Mouse (Mus musculus): ENCODE results near the gene Agps. TPM values are rescaled to one million over a fixed set of nuclear protein-coding genes. Genes with fewer than 3 reads are reported as not detected.
"Not testable (repeated sequence)": the region's sequence is repeated elsewhere in the genome, so short reads cannot be mapped to it uniquely, and the experiment has no call there.

Agps gene
- total and polyA plus RNA-seq, 2 experiments from 2014 or later, result 12.6 to 43.6 TPM

DNA sequence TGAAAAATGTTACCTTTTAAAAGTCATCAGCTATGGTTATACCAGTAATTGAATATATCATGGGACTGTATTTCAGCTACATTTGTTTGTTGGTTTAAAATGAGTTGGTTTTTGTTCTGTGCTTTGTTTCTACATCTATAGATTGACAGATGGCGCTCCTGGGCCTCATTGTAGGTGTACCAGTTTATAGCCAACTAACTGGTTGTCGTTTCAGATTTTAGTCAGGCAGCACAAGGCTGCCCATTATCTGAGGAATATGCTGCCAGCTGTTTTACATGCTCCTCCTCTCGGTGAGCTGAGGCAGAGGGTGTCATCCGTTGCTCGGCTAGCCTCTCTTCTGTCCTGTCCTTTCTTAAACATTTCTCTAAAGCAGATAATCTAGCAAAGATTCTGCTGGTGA, 94.1 kb downstream of the Agps start:
- DNase-seq, result no peak
- Histone ChIP-seq H3K4me2 (ENCODE audit: low read depth) (no peak overlapping the region), H3K27ac (ENCODE audit: low read depth, low read length) (no peak overlapping the region), H3K4me1 (ENCODE audit: insufficient read depth) (no peaks in the 10 kb centered on the region), H3K4me3 (ENCODE audit: low read depth, low read length) (no peak overlapping the region), H3K9ac (no peak overlapping the region), H3K36me3 (ENCODE audit: insufficient read depth) (peaks cover 7% of the 10 kb centered on the region; the same call in 1 of the 2 replicates), H3K27me3 (ENCODE audit: insufficient read depth, low read length) (no peaks in the 10 kb centered on the region), H3K9me3 (ENCODE audit: low read length) (no peaks in the 10 kb centered on the region)
- WGBS, result 65% methylated on average over 5 of the region's 5 CpGs
- no peak for TF ChIP-seq CTCF (IDR thresholded peaks at IDR 0.05; ENCODE audit: low read depth)
- no peak for ATAC-seq

GRCm38 (mm10) chr2:75928011-75928410, 96.0 kb downstream of the Agps start:
- Histone ChIP-seq H3K4me3 (ENCODE audit: low read depth, low read length) (no peak overlapping the region), H3K36me3 (ENCODE audit: insufficient read depth) (peaks cover 7% of the 10 kb centered on the region; the same call in 1 of the 2 replicates), H3K27ac (ENCODE audit: low read depth, low read length) (no peak overlapping the region), H3K9me3 (ENCODE audit: low read length) (no peaks in the 10 kb centered on the region), H3K4me2 (ENCODE audit: low read depth) (no peak overlapping the region), H3K27me3 (ENCODE audit: insufficient read depth, low read length) (no peaks in the 10 kb centered on the region), H3K4me1 (ENCODE audit: insufficient read depth) (no peaks in the 10 kb centered on the region), H3K9ac (no peak overlapping the region)
- 63% methylated on average over 3 of the region's 3 CpGs for WGBS
- no peak for TF ChIP-seq CTCF (IDR thresholded peaks at IDR 0.05; ENCODE audit: low read depth)
- no peak for ATAC-seq
- DNase-seq, result no peak

DNA sequence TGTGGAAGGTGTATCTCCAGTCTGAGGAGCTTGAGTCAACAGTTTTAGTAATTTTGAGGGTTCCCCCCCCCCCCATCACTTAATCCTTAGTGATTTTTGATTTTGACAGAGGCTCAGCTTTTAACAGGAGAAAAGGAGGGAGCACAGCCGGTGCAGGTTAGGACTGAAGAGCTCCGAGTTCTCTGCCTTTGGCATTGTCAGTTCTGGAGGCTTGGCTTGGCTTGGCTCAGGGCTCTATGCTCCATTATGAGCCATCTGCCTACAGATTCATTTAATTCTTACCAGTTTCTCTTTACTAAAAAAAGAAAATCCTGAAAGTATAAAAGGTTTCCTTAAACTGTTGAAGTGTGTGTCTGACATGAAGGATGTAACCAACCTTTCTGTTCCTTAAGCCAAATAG, 97.2 kb downstream of the Agps start:
- H3K4me2 ChIP-seq (ENCODE audit: low read depth), result no peak overlapping the region
- H3K36me3 ChIP-seq (ENCODE audit: insufficient read depth), result peaks cover 7% of the 10 kb centered on the region; the same call in 1 of the 2 replicates
- ATAC-seq (peak; percentile 60), DNase-seq (peak; percentile 20)
- H3K4me3 ChIP-seq (ENCODE audit: low read depth, low read length), result no peak overlapping the region
- 0 out of 2 replicates have a peak overlapping the region, but pooled peaks have one; percentile 35 for H3K27ac ChIP-seq (ENCODE audit: low read depth, low read length)
- no peaks in the 10 kb centered on the region for H3K9me3 ChIP-seq (ENCODE audit: low read length)
- H3K27me3 ChIP-seq (ENCODE audit: insufficient read depth, low read length), result no peaks in the 10 kb centered on the region
- TF ChIP-seq CTCF (IDR thresholded peaks at IDR 0.05; ENCODE audit: low read depth), result no peak
- H3K9ac ChIP-seq, result no peak overlapping the region
- 71% methylated on average over 2 of the region's 2 CpGs for WGBS
- no peaks in the 10 kb centered on the region for H3K4me1 ChIP-seq (ENCODE audit: insufficient read depth)

GRCm38 (mm10) chr2:75929786-75930444, 97.9 kb downstream of the Agps start:
- Histone ChIP-seq H3K4me3 (ENCODE audit: low read depth, low read length) (no peak overlapping the region), H3K9ac (no peak overlapping the region), H3K9me3 (ENCODE audit: low read length) (no peaks in the 10 kb centered on the region), H3K36me3 (ENCODE audit: insufficient read depth) (peaks cover 7% of the 10 kb centered on the region; the same call in 1 of the 2 replicates), H3K27ac (ENCODE audit: low read depth, low read length) (no peak overlapping the region), H3K4me2 (ENCODE audit: low read depth) (no peak overlapping the region), H3K27me3 (ENCODE audit: insufficient read depth, low read length) (no peaks in the 10 kb centered on the region), H3K4me1 (ENCODE audit: insufficient read depth) (no peaks in the 10 kb centered on the region)
- DNase-seq (no peak), ATAC-seq (no peak)
- no peak for TF ChIP-seq CTCF (IDR thresholded peaks at IDR 0.05; ENCODE audit: low read depth)
- WGBS, result 88% methylated on average over 6 of the region's 6 CpGs

DNA sequence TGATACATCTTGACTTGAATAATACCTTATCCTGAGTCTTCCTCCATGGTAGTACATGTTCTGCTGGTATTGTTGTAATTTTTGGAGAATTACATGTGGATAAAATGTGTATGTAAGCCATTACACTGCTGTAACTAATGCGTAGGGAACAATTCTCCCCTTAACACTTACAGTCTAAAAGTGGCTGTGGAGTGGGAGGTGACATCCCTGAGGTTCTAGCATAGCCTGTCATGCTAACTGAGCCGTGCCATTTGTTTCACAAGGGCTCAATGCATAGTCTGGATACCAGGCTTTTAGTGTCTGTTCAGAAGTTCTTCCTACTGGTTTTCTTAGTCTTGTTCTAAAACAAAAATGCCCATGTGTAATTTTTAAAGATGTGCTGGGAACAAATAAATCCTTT, 99.0 kb downstream of the Agps start:
- no peak overlapping the region for H3K4me3 ChIP-seq (ENCODE audit: low read depth, low read length)
- no peak for DNase-seq
- H3K36me3 ChIP-seq (ENCODE audit: insufficient read depth), result peaks cover 7% of the 10 kb centered on the region; the same call in 1 of the 2 replicates
- no peak overlapping the region for H3K27ac ChIP-seq (ENCODE audit: low read depth, low read length)
- ATAC-seq, result no peak
- H3K4me2 ChIP-seq (ENCODE audit: low read depth), result no peak overlapping the region
- H3K9ac ChIP-seq, result no peak overlapping the region
- H3K9me3 ChIP-seq (ENCODE audit: low read length), result no peaks in the 10 kb centered on the region
- WGBS, result 90% methylated on average over 2 of the region's 2 CpGs
- no peaks in the 10 kb centered on the region for H3K27me3 ChIP-seq (ENCODE audit: insufficient read depth, low read length)
- no peak for TF ChIP-seq CTCF (IDR thresholded peaks at IDR 0.05; ENCODE audit: low read depth)
- no peaks in the 10 kb centered on the region for H3K4me1 ChIP-seq (ENCODE audit: insufficient read depth)

- Histone ChIP-seq H3K27me3 (ENCODE audit: insufficient read depth, low read length) (no peaks in the 10 kb centered on the region), H3K27ac (ENCODE audit: low read depth, low read length) (no peak overlapping the region), H3K4me3 (ENCODE audit: low read depth, low read length) (no peak overlapping the region), H3K4me2 (ENCODE audit: low read depth) (no peak overlapping the region), H3K36me3 (ENCODE audit: insufficient read depth) (no peaks in the 10 kb centered on the region), H3K4me1 (ENCODE audit: insufficient read depth) (no peaks in the 10 kb centered on the region), H3K9ac (no peak overlapping the region), H3K9me3 (ENCODE audit: low read length) (no peaks in the 10 kb centered on the region)
- no peak for TF ChIP-seq CTCF (IDR thresholded peaks at IDR 0.05; ENCODE audit: low read depth)
- 43% methylated on average over 7 of the region's 7 CpGs for WGBS
- no peak for ATAC-seq
- no peak for DNase-seq
Measured at GRCm38 (mm10) chr2:75933541-75933940, 101.6 kb downstream of the Agps start.

GRCm38 (mm10) chr2:75936685-75937084, 104.7 kb downstream of the Agps start:
- H3K36me3 ChIP-seq (ENCODE audit: insufficient read depth); H3K27ac ChIP-seq (ENCODE audit: low read depth, low read length); DNase-seq; ATAC-seq; H3K4me1 ChIP-seq (ENCODE audit: insufficient read depth); H3K27me3 ChIP-seq (ENCODE audit: insufficient read depth, low read length); H3K4me3 ChIP-seq (ENCODE audit: low read depth, low read length); H3K9me3 ChIP-seq (ENCODE audit: low read length); H3K4me2 ChIP-seq (ENCODE audit: low read depth); H3K9ac ChIP-seq: not testable (repeated sequence)
- WGBS, result 86% methylated on average over 2 of the region's 2 CpGs

- not testable (repeated sequence) for H3K27me3 ChIP-seq (ENCODE audit: insufficient read depth, low read length); ATAC-seq; H3K36me3 ChIP-seq (ENCODE audit: insufficient read depth); H3K9me3 ChIP-seq (ENCODE audit: low read length); DNase-seq; H3K27ac ChIP-seq (ENCODE audit: low read depth, low read length); H3K4me1 ChIP-seq (ENCODE audit: insufficient read depth)
- Histone ChIP-seq H3K4me2 (ENCODE audit: low read depth) (peak overlapping the region; percentile 58), H3K4me3 (ENCODE audit: low read depth, low read length) (peak overlapping the region; percentile 53; the same call in 1 of the 2 replicates), H3K9ac (peak overlapping the region; percentile 64)
- WGBS, result 71% methylated on average over 15 of the region's 17 CpGs
Measured at GRCm38 (mm10) chr2:75937520-75938116, 105.6 kb downstream of the Agps start.

Measured in forebrain, postnatal 0 days (tissue).